Mouse (Mus musculus) kidney, embryonic 14.5 days (tissue): Measurements from ENCODE around the gene Lhb. TPM values are rescaled to one million over a fixed set of nuclear protein-coding genes. Genes with fewer than 3 reads are reported as not detected.

Experiments used
- ATAC-seq: fragments of 200-750 bp; cut with Nextera tagmentation; 2 replicates; pipeline ENCODE4 v1.8.0; 2017; ENCODE audit warnings: moderate number of reproducible peaks, mild to moderate bottlenecking, moderate TSS enrichment, moderate library complexity; ENCODE audit not compliant: low FRiP score, low TSS enrichment
- H3K27ac ChIP-seq: fragments of 300-500 bp; sonication (generic); 2 replicates; pipeline ENCODE4 v1.5.1; 2014; ENCODE audit warnings: low read depth, mild to moderate bottlenecking, low read length, moderate library complexity, mixed read lengths
- H3K27me3 ChIP-seq: fragments of 300-500 bp; sonication (generic); 2 replicates; pipeline ENCODE4 v1.6.1; 2014; ENCODE audit warnings: mild to moderate bottlenecking, low read length; ENCODE audit not compliant: control insufficient read depth, insufficient read depth
- H3K36me3 ChIP-seq: fragments of 300-500 bp; sonication (generic); 2 replicates; pipeline ENCODE4 v1.6.1; 2014; ENCODE audit warnings: low read length, mixed read lengths; ENCODE audit not compliant: control insufficient read depth, insufficient read depth
- H3K4me1 ChIP-seq: fragments of 300-500 bp; sonication (generic); 2 replicates; pipeline ENCODE4 v1.6.1; 2014; ENCODE audit warnings: low read length, mixed read lengths; ENCODE audit not compliant: control insufficient read depth, insufficient read depth
- H3K4me2 ChIP-seq: fragments of 300-500 bp; sonication (generic); replicated peaks from 2 replicates; pipeline ENCODE4 v1.6.1; 2014; ENCODE audit warnings: low read depth, mild to moderate bottlenecking, low read length
- H3K4me3 ChIP-seq: fragments of 300-500 bp; sonication (generic); 2 replicates; pipeline ENCODE4 v1.5.1; 2014; ENCODE audit warnings: mild to moderate bottlenecking, low read length
- H3K9ac ChIP-seq: fragments of 300-500 bp; sonication (generic); 2 replicates; pipeline ENCODE4 v1.6.1; 2014; ENCODE audit warnings: low read depth, mild to moderate bottlenecking, low read length, moderate library complexity
- H3K9me3 ChIP-seq: fragments of 300-500 bp; sonication (generic); 2 replicates; pipeline ENCODE4 v1.6.1; 2016; ENCODE audit warnings: low read length; ENCODE audit not compliant: control insufficient read depth
- WGBS: fragments of 180-500 bp; shearing (Covaris S2); extraction: QIAGEN DNeasy Blood & Tissue Kit; methylation state at CpG from one replicate; pipeline ENCODE4 v1.1.7; 2014; 5-methylcytosine and 5-hydroxymethylcytosine counted together
- polyA plus RNA-seq: library from polyadenylated mRNA; unstranded; fragments of >200 nt; fragmentation: Nextera tagmentation; extraction: Ambion mirVana; gene quantifications from 2 replicates; pipeline ENCODE4 v1.2.1, GENCODE M21; 2014

Lhb gene
- polyA plus RNA-seq, 1 experiment from 2014 or later = not detected

- Histone ChIP-seq H3K4me1 (peaks cover 15% of the 10 kb centered on the region; the same call in 1 of the 2 replicates), H3K9ac (no peak overlapping the region), H3K27me3 (peaks cover 87% of the 10 kb centered on the region), H3K4me2 (no peak overlapping the region), H3K36me3 (no peaks in the 10 kb centered on the region), H3K27ac (no peak overlapping the region), H3K9me3 (no peaks in the 10 kb centered on the region), H3K4me3 (no peak overlapping the region)
- WGBS = 87% methylated on average over 8 of the region's 8 CpGs
- no peak for ATAC-seq
These were observed 11.0 kb upstream of the Lhb start for GRCm38 (mm10) chr7:45409497-45410163.

- H3K4me3 ChIP-seq = no peak overlapping the region
- peaks cover 91% of the 10 kb centered on the region for H3K27me3 ChIP-seq
- H3K4me2 ChIP-seq = no peak overlapping the region
- no peak overlapping the region for H3K9ac ChIP-seq
- no peaks in the 10 kb centered on the region for H3K9me3 ChIP-seq
- H3K36me3 ChIP-seq = no peaks in the 10 kb centered on the region
- ATAC-seq = no peak
- H3K4me1 ChIP-seq = peaks cover 13% of the 10 kb centered on the region; the same call in 1 of the 2 replicates
- WGBS = 86% methylated on average over 2 of the region's 2 CpGs
- H3K27ac ChIP-seq = no peak overlapping the region
These were observed 8.2 kb upstream of the Lhb start for GRCm38 (mm10) chr7:45412421-45412820.

- Histone ChIP-seq H3K4me1 (peaks cover 21% of the 10 kb centered on the region), H3K9ac (peak within 1 kb of the TSS; percentile 58), H3K4me2 (peak within 1 kb of the TSS; percentile 93), H3K27me3 (peaks cover 86% of the 10 kb centered on the region), H3K27ac (no peak within 1 kb of the TSS; the same call in 1 of the 2 replicates), H3K4me3 (peak within 1 kb of the TSS; percentile 55), H3K9me3 (no peaks in the 10 kb centered on the region), H3K36me3 (no peaks in the 10 kb centered on the region)
- peak; percentile 47 for ATAC-seq
- 2% methylated on average over 44 of the region's 45 CpGs for WGBS
These were observed 7.3 kb upstream of the Lhb start, which contains the start of gene Ntf5 for GRCm38 (mm10) chr7:45413113-45413863. Gene Ntf5 (plus strand): TSS chr7:45413695.

GRCm38 (mm10) chr7:45413864-45414739, 6.5 kb upstream of the Lhb start:
- Histone ChIP-seq H3K4me3 (peak overlapping the region; percentile 55), H3K27me3 (peaks cover 83% of the 10 kb centered on the region), H3K27ac (no peak overlapping the region), H3K36me3 (no peaks in the 10 kb centered on the region), H3K9me3 (no peaks in the 10 kb centered on the region), H3K4me1 (peaks cover 22% of the 10 kb centered on the region), H3K4me2 (peak overlapping the region; percentile 93), H3K9ac (peak overlapping the region; percentile 58)
- WGBS = 1% methylated on average over 27 of the region's 27 CpGs
- ATAC-seq = peak; percentile 44

- peak overlapping the region; percentile 93 for H3K4me2 ChIP-seq
- no peak overlapping the region for H3K27ac ChIP-seq
- no peak overlapping the region for H3K9ac ChIP-seq
- H3K4me3 ChIP-seq = peak overlapping the region; percentile 18; the same call in 1 of the 2 replicates
- H3K4me1 ChIP-seq = peaks cover 22% of the 10 kb centered on the region
- no peaks in the 10 kb centered on the region for H3K9me3 ChIP-seq
- no peaks in the 10 kb centered on the region for H3K36me3 ChIP-seq
- peaks cover 80% of the 10 kb centered on the region for H3K27me3 ChIP-seq
- no peak for ATAC-seq
- 34% methylated on average over 12 of the region's 12 CpGs for WGBS
These were observed 5.8 kb upstream of the Lhb start for GRCm38 (mm10) chr7:45414740-45415224.

- H3K27ac ChIP-seq = no peak overlapping the region
- H3K4me3 ChIP-seq = peak overlapping the region; percentile 18
- 6% methylated on average over 37 of the region's 37 CpGs for WGBS
- H3K36me3 ChIP-seq = peaks cover under 1% of the 10 kb centered on the region; the same call in 1 of the 2 replicates
- H3K27me3 ChIP-seq = peaks cover 75% of the 10 kb centered on the region
- H3K9ac ChIP-seq = 0 out of 2 replicates have a peak overlapping the region, but pooled peaks have one; percentile 2
- H3K4me2 ChIP-seq = peak overlapping the region; percentile 13; the same call in 1 of the 2 replicates
- H3K9me3 ChIP-seq = no peaks in the 10 kb centered on the region
- H3K4me1 ChIP-seq = peaks cover 22% of the 10 kb centered on the region
- no peak for ATAC-seq
These were observed 5.0 kb upstream of the Lhb start for GRCm38 (mm10) chr7:45415636-45416035.

- Histone ChIP-seq H3K9me3 (no peaks in the 10 kb centered on the region), H3K36me3 (peaks cover 25% of the 10 kb centered on the region), H3K4me2 (peak overlapping the region; percentile 5; the same call in 1 of the 2 replicates), H3K27ac (no peak overlapping the region), H3K27me3 (peaks cover 58% of the 10 kb centered on the region), H3K9ac (no peak overlapping the region), H3K4me1 (peaks cover 21% of the 10 kb centered on the region), H3K4me3 (no peak overlapping the region)
- 9% methylated on average over 13 of the region's 13 CpGs for WGBS
- ATAC-seq = no peak
These were observed 2.6 kb upstream of the Lhb start for GRCm38 (mm10) chr7:45417962-45418492.

- Histone ChIP-seq H3K36me3 (peaks cover 45% of the 10 kb centered on the region), H3K9me3 (no peaks in the 10 kb centered on the region), H3K9ac (no peak overlapping the region), H3K4me3 (no peak overlapping the region), H3K27ac (no peak overlapping the region), H3K4me1 (peaks cover 14% of the 10 kb centered on the region), H3K4me2 (peak overlapping the region; percentile 24; the same call in 1 of the 2 replicates), H3K27me3 (peaks cover 39% of the 10 kb centered on the region)
- 8% methylated on average over 27 of the region's 27 CpGs for WGBS
- no peak for ATAC-seq
These were observed 583 bp upstream of the Lhb start for GRCm38 (mm10) chr7:45419859-45420614.
